Mouse (Mus musculus) midbrain, embryonic 16.5 days (tissue): ENCODE results near the gene Tex26. TPM values are rescaled to one million over a fixed set of nuclear protein-coding genes. Genes with fewer than 3 reads are reported as not detected.
A peak's percentile ranks its signal among the peaks of the same experiment; 100 is the strongest.

ENCODE experiments used
- ATAC-seq: fragments of 200-750 bp; cut with Nextera tagmentation; 2 replicates; pipeline ENCODE4 v1.8.0; 2017; ENCODE audit warnings: moderate TSS enrichment
- H3K27ac ChIP-seq: fragments of 300-500 bp; sonication (generic); 2 replicates; pipeline ENCODE4 v1.5.1; 2014; ENCODE audit warnings: mild to moderate bottlenecking, low read length, mixed read lengths
- H3K27me3 ChIP-seq: fragments of 300-500 bp; sonication (generic); 2 replicates; pipeline ENCODE4 v1.6.1; 2014; ENCODE audit warnings: low read depth, low read length, mixed read lengths; ENCODE audit not compliant: control insufficient read depth, insufficient read depth
- H3K36me3 ChIP-seq: fragments of 300-500 bp; sonication (generic); 2 replicates; pipeline ENCODE4 v1.6.1; 2014; ENCODE audit warnings: mild to moderate bottlenecking, low read length, moderate library complexity, mixed read lengths; ENCODE audit not compliant: control insufficient read depth, insufficient read depth
- H3K4me1 ChIP-seq: fragments of 300-500 bp; sonication (generic); 2 replicates; pipeline ENCODE4 v1.6.1; 2014; ENCODE audit warnings: mild to moderate bottlenecking, low read length, mixed read lengths; ENCODE audit not compliant: control insufficient read depth, insufficient read depth
- H3K4me2 ChIP-seq: fragments of 300-500 bp; sonication (generic); 2 replicates; pipeline ENCODE4 v1.6.1; 2014; ENCODE audit warnings: mild to moderate bottlenecking, low read length, mixed read lengths
- H3K4me3 ChIP-seq: fragments of 300-500 bp; sonication (generic); 2 replicates; pipeline ENCODE4 v1.5.1; 2014; ENCODE audit warnings: low read depth, mild to moderate bottlenecking, low read length, moderate library complexity, mixed read lengths
- H3K9ac ChIP-seq: fragments of 300-500 bp; sonication (generic); 2 replicates; pipeline ENCODE4 v1.6.1; 2014; ENCODE audit warnings: low read depth, low read length, mixed read lengths
- H3K9me3 ChIP-seq: fragments of 300-500 bp; sonication (generic); replicated peaks from 2 replicates; pipeline ENCODE4 v1.6.1; 2014; ENCODE audit warnings: mild to moderate bottlenecking, low read length, mixed read lengths; ENCODE audit not compliant: control insufficient read depth, poor library complexity, severe bottlenecking
- WGBS: fragments of 180-500 bp; shearing (Covaris S2); extraction: QIAGEN DNeasy Blood & Tissue Kit; methylation state at CpG from one replicate; pipeline ENCODE4 v1.1.7; 2014; 5-methylcytosine and 5-hydroxymethylcytosine counted together
- polyA plus RNA-seq: library from polyadenylated mRNA; unstranded; fragments of >200 nt; fragmentation: Nextera tagmentation; extraction: Ambion mirVana; gene quantifications from 2 replicates; pipeline ENCODE4 v1.2.1, GENCODE M21; 2015

Tex26 gene
- polyA plus RNA-seq, 1 experiment from 2014 or later, result 2.0 TPM

GRCm38 (mm10) chr5:149441646-149442276 is 2.3 kb downstream of the Tex26 start:
- Histone ChIP-seq H3K36me3 (no peaks in the 10 kb centered on the region), H3K27me3 (no peaks in the 10 kb centered on the region), H3K4me2 (0 out of 2 replicates have a peak overlapping the region, but pooled peaks have one; percentile 10), H3K4me3 (no peak overlapping the region), H3K4me1 (peaks cover 24% of the 10 kb centered on the region), H3K9ac (peak overlapping the region; percentile 31; the same call in 1 of the 2 replicates), H3K9me3 (no peaks in the 10 kb centered on the region), H3K27ac (peak overlapping the region; percentile 68)
- WGBS, result 27% methylated on average over 14 of the region's 14 CpGs
- 0 out of 2 replicates have a peak, but pooled peaks have one; percentile 19 for ATAC-seq

- Histone ChIP-seq H3K4me1 (peaks cover 24% of the 10 kb centered on the region), H3K9me3 (no peaks in the 10 kb centered on the region), H3K9ac (no peak overlapping the region), H3K4me2 (no peak overlapping the region), H3K27me3 (no peaks in the 10 kb centered on the region), H3K36me3 (no peaks in the 10 kb centered on the region), H3K4me3 (no peak overlapping the region), H3K27ac (peak overlapping the region; percentile 68; the same call in 1 of the 2 replicates)
- WGBS, result 30% methylated on average over 15 of the region's 15 CpGs
- ATAC-seq, result no peak
Measured at GRCm38 (mm10) chr5:149442277-149442660, 2.8 kb downstream of the Tex26 start.

- Histone ChIP-seq H3K9me3 (no peaks in the 10 kb centered on the region), H3K27ac (no peak overlapping the region), H3K36me3 (no peaks in the 10 kb centered on the region), H3K27me3 (no peaks in the 10 kb centered on the region), H3K4me3 (no peak overlapping the region), H3K9ac (no peak overlapping the region), H3K4me2 (no peak overlapping the region), H3K4me1 (peaks cover 24% of the 10 kb centered on the region)
- 80% methylated on average over 4 of the region's 4 CpGs for WGBS
- ATAC-seq, result no peak
Measured at GRCm38 (mm10) chr5:149444451-149444850, 5.0 kb downstream of the Tex26 start.

DNA sequence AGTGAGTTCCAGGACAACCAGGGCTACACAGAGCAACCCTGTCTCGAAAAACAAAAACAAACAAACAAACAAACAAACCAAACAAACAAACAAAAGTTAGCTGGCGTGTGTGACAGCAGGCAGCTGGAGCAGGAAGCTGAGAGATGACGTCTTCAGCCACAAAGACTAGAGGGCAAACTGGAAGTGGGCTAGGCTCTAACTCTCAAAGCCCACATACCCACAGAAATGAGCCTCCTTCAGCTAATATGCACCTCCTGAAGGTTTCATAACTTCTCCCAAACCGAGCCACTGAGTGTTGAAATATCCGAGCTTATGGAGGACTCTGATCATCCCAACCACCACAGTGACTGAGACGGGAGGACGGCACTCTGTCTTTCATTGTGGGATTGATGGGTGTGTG is 7.0 kb downstream of the Tex26 start:
- no peak overlapping the region for H3K4me2 ChIP-seq
- H3K9me3 ChIP-seq, result no peaks in the 10 kb centered on the region
- H3K4me1 ChIP-seq, result peaks cover 13% of the 10 kb centered on the region
- H3K27ac ChIP-seq, result no peak overlapping the region
- 93% methylated on average over 7 of the region's 7 CpGs for WGBS
- H3K9ac ChIP-seq, result no peak overlapping the region
- H3K27me3 ChIP-seq, result no peaks in the 10 kb centered on the region
- no peaks in the 10 kb centered on the region for H3K36me3 ChIP-seq
- H3K4me3 ChIP-seq, result no peak overlapping the region
- no peak for ATAC-seq

GRCm38 (mm10) chr5:149447733-149448132 is 8.3 kb downstream of the Tex26 start:
- no peak for ATAC-seq
- peaks cover 3% of the 10 kb centered on the region; the same call in 1 of the 2 replicates for H3K4me1 ChIP-seq
- no peak overlapping the region for H3K4me2 ChIP-seq
- WGBS, result 80% methylated on average over 5 of the region's 5 CpGs
- H3K9ac ChIP-seq, result no peak overlapping the region
- H3K27ac ChIP-seq, result no peak overlapping the region
- no peak overlapping the region for H3K4me3 ChIP-seq
- H3K27me3 ChIP-seq, result no peaks in the 10 kb centered on the region
- no peaks in the 10 kb centered on the region for H3K9me3 ChIP-seq
- H3K36me3 ChIP-seq, result no peaks in the 10 kb centered on the region

- Histone ChIP-seq H3K36me3 (no peaks in the 10 kb centered on the region), H3K4me2 (no peak overlapping the region), H3K9ac (no peak overlapping the region), H3K9me3 (no peaks in the 10 kb centered on the region), H3K4me3 (no peak overlapping the region), H3K27ac (no peak overlapping the region), H3K4me1 (peaks cover 3% of the 10 kb centered on the region; the same call in 1 of the 2 replicates), H3K27me3 (no peaks in the 10 kb centered on the region)
- ATAC-seq, result no peak
- 88% methylated on average over 7 of the region's 7 CpGs for WGBS
Measured at GRCm38 (mm10) chr5:149449406-149449805, 9.9 kb downstream of the Tex26 start.

DNA sequence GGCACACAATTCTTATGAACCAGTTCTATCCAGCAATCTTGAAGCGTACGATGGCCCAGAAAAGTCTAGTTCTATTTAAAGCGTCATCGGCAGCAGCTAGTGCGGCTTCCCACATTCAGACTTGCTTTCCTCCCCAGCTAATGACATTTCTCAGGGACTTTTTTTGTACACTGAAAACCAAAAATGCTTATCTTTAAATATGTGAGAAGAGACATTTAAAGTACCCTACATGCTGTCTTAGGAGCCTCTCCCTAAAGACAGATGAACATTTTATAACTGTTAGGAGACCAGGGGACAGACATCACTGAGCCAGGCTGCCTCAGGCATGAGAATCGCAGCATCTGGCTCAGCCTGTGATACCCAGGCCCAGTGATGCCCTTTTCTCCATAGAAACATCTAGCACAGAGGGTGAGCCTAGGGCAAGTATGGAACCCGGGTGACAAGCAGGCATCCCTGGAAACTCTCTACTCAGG is 11.8 kb downstream of the Tex26 start:
- no peaks in the 10 kb centered on the region for H3K27me3 ChIP-seq

DNA sequence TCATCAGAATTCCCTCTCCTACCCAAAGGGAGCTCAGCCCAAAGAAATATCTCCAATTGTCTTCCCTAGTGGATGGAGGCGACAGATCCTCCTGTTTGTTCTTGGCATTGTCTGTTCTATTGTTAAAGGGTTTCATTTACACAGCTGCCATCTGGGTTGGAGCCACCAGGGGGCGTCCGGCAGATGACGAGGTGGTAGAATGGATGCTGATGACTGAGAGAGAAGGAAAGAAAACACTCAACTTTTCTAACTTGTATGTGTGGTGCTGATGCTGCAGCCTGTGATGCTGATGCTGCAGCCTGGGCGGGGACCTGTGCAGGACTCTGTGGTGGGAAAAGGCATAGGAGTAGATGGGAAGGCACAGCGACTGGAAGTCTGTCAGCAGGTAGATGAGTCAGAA is 14.8 kb downstream of the Tex26 start:
- ATAC-seq, result no peak
- no peaks in the 10 kb centered on the region for H3K9me3 ChIP-seq
- H3K36me3 ChIP-seq, result no peaks in the 10 kb centered on the region
- no peak overlapping the region for H3K4me3 ChIP-seq
- H3K4me1 ChIP-seq, result no peaks in the 10 kb centered on the region
- no peak overlapping the region for H3K4me2 ChIP-seq
- H3K9ac ChIP-seq, result no peak overlapping the region
- no peak overlapping the region for H3K27ac ChIP-seq
- no peaks in the 10 kb centered on the region for H3K27me3 ChIP-seq
- WGBS, result 34% methylated on average over 6 of the region's 6 CpGs

More for the DNA sequence above, 11.8 kb downstream of the Tex26 start:
- H3K4me2 ChIP-seq, result no peak overlapping the region
- WGBS, result 73% methylated on average over 7 of the region's 7 CpGs
- H3K4me3 ChIP-seq, result no peak overlapping the region
- H3K9me3 ChIP-seq, result no peaks in the 10 kb centered on the region
- H3K27ac ChIP-seq, result no peak overlapping the region
- ATAC-seq, result no peak
- H3K36me3 ChIP-seq, result no peaks in the 10 kb centered on the region
- H3K9ac ChIP-seq, result no peak overlapping the region
- H3K4me1 ChIP-seq, result no peaks in the 10 kb centered on the region

DNA sequence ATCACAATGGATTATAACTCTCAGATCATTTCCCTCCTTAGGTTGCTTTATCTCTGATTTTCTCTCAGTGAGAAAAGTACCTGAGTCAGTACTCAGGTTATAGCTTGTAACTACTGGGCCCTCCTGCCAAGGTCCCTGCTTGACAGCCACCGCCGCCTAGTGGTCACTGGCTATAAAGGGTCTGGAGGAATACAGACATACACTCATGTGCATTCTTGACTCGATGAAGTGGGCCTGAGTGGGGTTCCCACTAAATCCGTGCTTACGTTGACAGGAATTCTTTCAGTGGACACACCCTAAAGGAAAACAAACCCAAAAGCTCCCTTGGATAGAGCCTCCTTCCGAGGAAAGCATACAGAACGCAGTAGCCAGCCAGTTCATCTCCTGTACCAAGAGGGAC is 17.1 kb downstream of the Tex26 start:
- 89% methylated on average over 7 of the region's 7 CpGs for WGBS
- ATAC-seq, result no peak
- Histone ChIP-seq H3K4me2 (no peak overlapping the region), H3K27me3 (no peaks in the 10 kb centered on the region), H3K4me3 (no peak overlapping the region), H3K4me1 (peaks cover 2% of the 10 kb centered on the region; the same call in 1 of the 2 replicates), H3K9me3 (no peaks in the 10 kb centered on the region), H3K36me3 (no peaks in the 10 kb centered on the region), H3K27ac (no peak overlapping the region), H3K9ac (no peak overlapping the region)
